Mouse (Mus musculus) liver, adult (tissue): ENCODE data around the gene Gm45837.

Experiments used
- GATA4 ChIP-seq: IDR thresholded peaks from 2 replicates; pipeline ENCODE4 v1.6.1; 2014; ENCODE audit warnings: mild to moderate bottlenecking, low read length; ENCODE audit not compliant: insufficient replicate concordance

Gm45837 gene

GRCm38 (mm10) chr7:101453296-101453695 lies 42.6 kb downstream of the Gm45837 start:
- no peak for TF ChIP-seq GATA4

GRCm38 (mm10) chr7:101453725-101454124 lies 43.0 kb downstream of the Gm45837 start:
- TF ChIP-seq GATA4, result peak; percentile 99

- TF ChIP-seq GATA4, result no peak
These were observed 43.8 kb downstream of the Gm45837 start for GRCm38 (mm10) chr7:101454479-101454878.

- TF ChIP-seq GATA4, result no peak; the same call in 1 of the 2 replicates
These were observed 44.5 kb downstream of the Gm45837 start for GRCm38 (mm10) chr7:101455141-101455540.

- TF ChIP-seq GATA4, result no peak
These were observed 45.6 kb downstream of the Gm45837 start for GRCm38 (mm10) chr7:101456318-101456717.

- TF ChIP-seq GATA4, result no peak
These were observed 46.1 kb downstream of the Gm45837 start for GRCm38 (mm10) chr7:101456789-101457188.

- no peak for TF ChIP-seq GATA4
These were observed 46.6 kb downstream of the Gm45837 start for GRCm38 (mm10) chr7:101457283-101457682.

GRCm38 (mm10) chr7:101457801-101458200 lies 47.1 kb downstream of the Gm45837 start:
- TF ChIP-seq GATA4, result no peak

- TF ChIP-seq GATA4, result no peak
These were observed 47.6 kb downstream of the Gm45837 start for GRCm38 (mm10) chr7:101458278-101458781.

GRCm38 (mm10) chr7:101459305-101459813 lies 48.7 kb downstream of the Gm45837 start:
- TF ChIP-seq GATA4, result no peak

- TF ChIP-seq GATA4, result peak; percentile 55; the same call in 1 of the 2 replicates
These were observed 49.4 kb downstream of the Gm45837 start for GRCm38 (mm10) chr7:101459923-101460607.

- no peak for TF ChIP-seq GATA4
These were observed 49.9 kb downstream of the Gm45837 start for GRCm38 (mm10) chr7:101460608-101460957.

GRCm38 (mm10) chr7:101461571-101461970 lies 50.9 kb downstream of the Gm45837 start:
- no peak for TF ChIP-seq GATA4

- no peak for TF ChIP-seq GATA4
These were observed 51.8 kb downstream of the Gm45837 start for GRCm38 (mm10) chr7:101462327-101463068.

GRCm38 (mm10) chr7:101463665-101464271 lies 53.1 kb downstream of the Gm45837 start:
- TF ChIP-seq GATA4, result no peak

GRCm38 (mm10) chr7:101464927-101465326 lies 54.2 kb downstream of the Gm45837 start:
- TF ChIP-seq GATA4, result no peak
